Mouse (Mus musculus): ENCODE measurements around the gene 4930562C15Rik. TPM values are rescaled to one million over a fixed set of nuclear protein-coding genes. Genes with fewer than 3 reads are reported as not detected.

The 4930562C15Rik gene
- total RNA-seq, 1 experiment from 2014 or later, result not detected

DNA sequence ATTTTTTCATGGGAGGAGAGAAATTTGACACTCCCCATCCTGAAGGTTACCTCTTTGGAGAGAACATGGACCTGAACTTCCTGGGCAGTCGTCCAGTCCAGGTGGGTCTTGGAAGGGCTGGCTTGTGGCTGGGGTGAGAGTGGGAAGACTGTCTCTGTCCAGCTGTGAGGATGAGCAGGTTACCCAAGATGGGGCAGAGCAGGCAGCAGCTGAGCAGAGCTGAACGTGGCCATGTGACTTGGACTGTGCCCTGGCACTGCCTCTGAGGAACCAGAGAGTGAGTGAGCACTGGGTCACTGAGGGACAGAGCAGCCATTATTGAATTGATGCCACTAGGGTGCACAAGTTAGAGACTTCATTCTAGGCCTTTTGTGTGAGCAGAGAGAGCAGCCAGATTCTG, 72.2 kb downstream of the 4930562C15Rik start:
- no peak for ATAC-seq (replicated peaks; ENCODE audit: insufficient number of reproducible peaks, low FRiP score, low TSS enrichment, poor library complexity, severe bottlenecking)

DNA sequence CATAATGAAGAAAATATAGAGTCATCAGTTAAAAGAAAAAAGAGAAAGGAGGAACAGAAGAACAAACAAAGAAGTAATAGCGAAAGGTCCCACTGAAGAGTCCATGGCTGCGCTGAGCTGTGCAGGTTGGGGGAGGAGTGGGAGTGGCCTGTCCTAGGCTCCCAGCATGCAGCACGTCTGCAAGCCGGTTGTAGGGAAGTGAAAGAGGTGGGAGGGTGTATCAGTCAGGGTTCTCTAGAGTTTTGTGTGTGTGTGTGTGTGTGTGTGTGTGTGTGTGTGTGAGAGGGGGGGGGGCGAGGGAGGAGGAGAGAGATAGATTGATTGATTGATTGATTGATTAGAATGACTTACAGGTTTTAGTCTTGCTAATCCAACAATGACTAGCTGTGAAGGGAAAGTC, 72.8 kb downstream of the 4930562C15Rik start:
- peak; percentile 85 for ATAC-seq (replicated peaks; ENCODE audit: insufficient number of reproducible peaks, low FRiP score, low TSS enrichment, poor library complexity, severe bottlenecking)

DNA sequence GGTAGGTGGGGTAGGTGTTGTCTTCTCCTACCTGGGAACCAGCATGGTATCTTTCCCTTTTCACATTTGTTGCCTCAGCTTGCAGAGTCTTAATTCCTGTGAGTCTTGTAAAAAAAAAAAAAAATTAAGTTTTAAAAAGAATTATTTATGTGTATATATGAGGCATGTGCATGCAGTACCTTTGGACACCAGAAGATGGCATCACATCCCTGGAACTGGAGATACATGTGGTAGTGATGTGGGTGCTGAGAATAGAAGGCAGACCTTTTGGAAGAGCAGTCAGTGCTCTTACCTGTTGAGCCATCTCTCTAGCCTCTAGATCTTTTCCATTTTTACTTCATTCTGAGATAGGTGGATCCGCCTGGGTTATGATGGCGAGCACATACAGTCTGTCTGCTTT, 74.5 kb downstream of the 4930562C15Rik start:
- no peak for ATAC-seq (replicated peaks; ENCODE audit: insufficient number of reproducible peaks, low FRiP score, low TSS enrichment, poor library complexity, severe bottlenecking)

DNA sequence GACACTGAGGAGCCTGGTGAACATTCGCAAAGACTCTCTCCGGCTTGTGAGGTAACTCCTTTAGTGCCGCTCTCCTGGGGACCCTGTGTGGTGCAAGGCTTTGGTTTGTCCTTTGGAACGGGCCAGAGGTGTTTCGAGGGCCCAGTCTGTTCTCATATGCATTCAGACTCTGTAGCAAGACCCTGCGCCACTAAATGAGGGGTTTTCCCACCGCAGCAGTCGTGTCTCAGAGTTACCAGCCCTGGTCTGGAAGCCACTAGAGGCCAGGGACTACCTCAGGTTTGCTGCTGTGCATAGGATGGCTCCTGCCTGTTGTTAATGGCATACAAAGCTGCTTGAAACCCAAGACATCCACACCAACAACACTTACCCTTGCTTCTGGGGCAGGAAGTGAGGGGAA, 75.5 kb downstream of the 4930562C15Rik start:
- no peak for ATAC-seq (replicated peaks; ENCODE audit: insufficient number of reproducible peaks, low FRiP score, low TSS enrichment, poor library complexity, severe bottlenecking)

DNA sequence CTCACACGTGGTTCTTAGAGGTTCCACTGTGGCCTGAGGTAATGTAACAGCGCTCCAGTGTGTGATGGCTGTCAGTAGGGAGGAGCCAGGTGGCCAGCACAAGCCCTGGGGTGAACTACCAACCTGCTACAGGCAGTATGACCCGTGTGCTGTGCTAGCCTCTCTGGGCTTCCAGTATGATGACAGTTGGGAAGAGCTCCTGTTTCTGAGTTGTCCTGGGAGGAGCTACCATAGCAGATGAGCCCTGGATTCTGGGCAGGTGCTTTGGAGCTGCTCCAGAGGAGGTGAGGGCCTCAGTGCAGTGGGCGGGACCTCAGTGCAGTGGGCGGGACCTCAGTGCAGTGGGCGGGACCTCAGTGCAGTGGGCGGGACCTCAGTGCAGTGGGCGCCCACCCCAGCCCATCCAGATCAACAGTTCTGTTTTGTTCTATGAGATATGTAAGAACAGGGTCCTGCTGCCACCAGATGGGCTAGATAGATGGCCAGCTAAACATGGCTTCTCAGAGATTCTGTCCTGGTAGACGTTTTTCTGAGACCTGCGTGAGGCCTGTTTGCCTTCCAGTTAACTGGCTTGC, 76.9 kb downstream of the 4930562C15Rik start:
- ATAC-seq (replicated peaks; ENCODE audit: insufficient number of reproducible peaks, low FRiP score, low TSS enrichment, poor library complexity, severe bottlenecking), result no peak

DNA sequence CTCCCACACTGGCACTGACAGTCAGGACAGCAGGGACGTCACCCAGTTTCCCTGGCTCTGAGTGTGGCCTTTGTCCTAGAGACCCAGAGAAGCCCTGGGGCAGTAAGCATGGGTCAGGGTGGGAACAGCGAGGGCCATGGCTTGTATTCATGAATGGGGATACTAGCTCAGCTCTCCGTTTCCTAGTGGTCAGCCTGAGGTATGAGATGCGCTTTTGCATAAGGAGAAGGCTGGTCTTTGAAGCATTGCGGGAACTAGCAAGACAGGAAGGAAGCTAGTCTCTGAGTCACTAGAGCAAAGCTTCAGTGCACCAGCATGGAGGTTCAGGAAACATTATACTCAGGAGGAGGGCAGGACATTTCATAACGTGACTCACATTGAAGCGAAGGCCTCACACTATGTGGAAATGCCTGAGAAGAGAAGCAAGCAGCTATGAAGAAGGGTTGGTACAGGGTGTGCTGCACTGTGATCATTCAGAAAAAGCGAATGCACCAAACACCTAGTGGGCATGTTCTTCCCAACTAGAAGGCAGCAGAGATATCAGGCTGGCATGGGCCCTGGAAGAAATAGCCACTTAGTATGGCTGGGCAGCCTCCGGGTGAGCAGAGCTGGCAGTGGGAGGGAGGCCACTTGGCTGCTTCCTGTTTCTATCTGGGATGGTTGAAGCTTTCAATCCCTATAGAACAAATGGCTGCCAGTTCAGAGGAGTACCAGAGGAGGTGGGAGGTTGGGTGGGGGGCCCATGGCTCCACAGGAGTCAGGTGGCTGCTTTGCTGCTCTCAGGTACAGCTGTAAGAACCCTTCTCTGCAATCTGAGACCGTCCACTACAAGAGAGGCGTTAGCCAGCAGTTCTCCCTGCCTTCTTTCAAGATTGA, 77.9 kb downstream of the 4930562C15Rik start:
- peak; percentile 77 for ATAC-seq (replicated peaks; ENCODE audit: insufficient number of reproducible peaks, low FRiP score, low TSS enrichment, poor library complexity, severe bottlenecking)

DNA sequence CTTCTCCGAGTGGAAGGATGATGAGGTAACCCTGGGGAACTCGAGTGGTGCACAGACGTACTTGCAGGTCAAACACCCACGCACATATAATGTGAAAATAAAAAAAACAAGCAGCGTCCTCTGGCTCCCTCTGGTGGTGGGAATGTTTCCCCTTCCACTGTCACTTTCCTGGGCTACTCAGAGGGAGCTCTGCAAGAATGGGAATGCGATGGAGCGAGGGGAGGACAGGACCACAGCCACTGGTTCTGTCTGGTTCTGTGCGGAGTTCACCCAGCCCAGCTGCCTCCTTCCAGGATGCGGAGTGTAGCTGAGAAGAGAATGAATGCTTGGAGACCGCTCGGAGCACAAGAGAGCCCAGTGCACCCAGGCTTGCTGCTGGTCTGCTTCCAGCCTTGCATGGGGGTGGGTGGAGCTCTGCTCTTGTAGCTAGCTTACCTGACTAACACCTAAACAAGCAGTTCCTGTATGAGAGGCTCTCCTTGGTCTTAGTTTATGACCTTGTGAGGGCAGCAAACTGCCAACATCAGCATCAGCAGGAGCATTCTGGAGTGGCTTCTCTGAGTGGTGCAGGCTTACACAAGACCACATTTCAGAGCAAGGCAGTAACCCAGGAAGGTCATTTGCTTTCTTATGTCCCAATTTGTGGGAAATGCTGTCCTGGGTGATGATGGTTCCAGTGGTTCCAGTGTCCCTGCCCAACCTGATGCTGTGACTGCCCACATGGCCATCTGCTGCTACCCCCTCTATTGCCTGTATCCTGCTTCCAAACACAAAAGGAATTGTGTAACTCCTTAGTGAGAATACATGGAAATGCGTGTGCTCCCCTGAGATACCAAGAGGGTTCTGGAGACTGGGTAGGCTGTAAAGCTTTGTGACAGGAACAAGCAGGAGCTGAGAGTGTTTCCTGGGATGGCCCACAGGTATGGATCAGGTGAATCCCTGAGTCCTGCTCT, 78.8 kb downstream of the 4930562C15Rik start:
- ATAC-seq (replicated peaks; ENCODE audit: insufficient number of reproducible peaks, low FRiP score, low TSS enrichment, poor library complexity, severe bottlenecking), result peak; percentile 52

DNA sequence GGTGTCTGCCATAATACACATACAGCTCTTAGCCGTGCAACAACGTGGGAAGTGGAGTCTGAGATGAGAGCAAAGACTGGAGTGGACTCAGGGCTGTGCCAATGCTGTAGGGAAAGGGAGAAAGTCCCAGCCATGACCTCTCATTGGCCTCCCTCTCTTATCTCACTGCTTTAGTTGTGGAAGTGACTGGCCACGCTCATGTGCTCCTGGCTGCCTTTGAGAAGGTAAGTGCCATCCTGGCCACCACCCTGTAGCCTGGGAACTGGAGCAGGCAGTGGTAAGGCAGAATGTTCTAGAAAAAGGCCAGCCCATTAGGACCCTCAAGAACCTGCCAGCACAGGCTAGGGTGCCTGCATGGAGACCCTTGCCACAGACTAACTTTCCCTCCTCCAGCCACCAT, 80.7 kb downstream of the 4930562C15Rik start:
- ATAC-seq (replicated peaks; ENCODE audit: insufficient number of reproducible peaks, low FRiP score, low TSS enrichment, poor library complexity, severe bottlenecking), result no peak

DNA sequence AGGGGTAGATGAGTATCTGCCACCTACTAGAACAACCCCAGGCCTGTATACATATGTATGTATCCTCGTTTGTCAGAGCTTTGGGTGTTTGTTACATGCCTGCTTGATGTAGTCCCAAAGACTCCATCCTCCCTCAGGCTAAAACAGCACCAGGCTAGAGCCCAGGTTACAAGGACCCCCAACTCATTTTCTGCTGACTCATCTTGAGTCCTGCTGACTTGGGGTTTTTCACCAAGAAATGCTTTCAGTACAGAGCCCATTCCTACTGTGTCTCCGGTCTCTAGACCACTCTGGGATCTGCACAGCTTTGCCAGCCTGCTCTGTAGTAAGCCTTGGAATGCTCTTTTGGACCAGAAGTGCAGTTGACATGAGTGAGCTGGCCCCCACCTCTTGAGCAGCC, 81.4 kb downstream of the 4930562C15Rik start:
- no peak for ATAC-seq (replicated peaks; ENCODE audit: insufficient number of reproducible peaks, low FRiP score, low TSS enrichment, poor library complexity, severe bottlenecking)

Other genes starting within 250 kb of the 4930562C15Rik start
- 0.19 to 0.76 TPM (median 0.64 TPM) in 3 replicates for gene Glis2, start 240.7 kb upstream of the 4930562C15Rik start, total RNA-seq (2017)
- gene Pam16, start 210.4 kb upstream of the 4930562C15Rik start, total RNA-seq (2017), result 5.1 to 18.7 TPM (median 14.8 TPM) in 3 replicates
- 0.19 to 0.43 TPM (median 0.39 TPM) in 3 replicates for gene Vasn, start 195.5 kb upstream of the 4930562C15Rik start, total RNA-seq (2017)
- gene Dnaja3, start 195.4 kb upstream of the 4930562C15Rik start, total RNA-seq (2017), result 25.9 to 34.1 TPM (median 26.3 TPM) in 3 replicates
- gene Coro7, start 155.6 kb upstream of the 4930562C15Rik start, total RNA-seq (2017), result 28.4 to 62.6 TPM (median 29.8 TPM) in 3 replicates
- 3.7 to 12.2 TPM (median 6.1 TPM) in 3 replicates for gene Nmral1, start 116.1 kb upstream of the 4930562C15Rik start, total RNA-seq (2017)
- gene Hmox2, start 109.1 kb upstream of the 4930562C15Rik start, total RNA-seq (2017), result 80.8 to 103 TPM (median 93.4 TPM) in 3 replicates
- gene Cdip1, start 45.1 kb upstream of the 4930562C15Rik start, total RNA-seq (2017), result 14.5 to 29.4 TPM (median 16.6 TPM) in 3 replicates
- 11.3 to 32.6 TPM (median 13.8 TPM) in 3 replicates for gene Ubald1, start 44.9 kb downstream of the 4930562C15Rik start, total RNA-seq (2017)
- 29.3 to 42.2 TPM (median 41.6 TPM) in 3 replicates for gene Mgrn1, start 50.8 kb downstream of the 4930562C15Rik start, total RNA-seq (2017)
- 12.0 to 18.7 TPM (median 17.1 TPM) in 3 replicates for gene Nudt16l1, start 103.3 kb downstream of the 4930562C15Rik start, total RNA-seq (2017)
- gene Anks3, start 128.8 kb downstream of the 4930562C15Rik start, total RNA-seq (2017), result 54.3 to 76.7 TPM (median 64.0 TPM) in 3 replicates
- gene Sept12, start 162.4 kb downstream of the 4930562C15Rik start, total RNA-seq (2017), result not detected in 3 replicates
- gene Smim22, start 171.9 kb downstream of the 4930562C15Rik start, total RNA-seq (2017), result not detected in 3 replicates
- gene Rogdi, start 178.1 kb downstream of the 4930562C15Rik start, total RNA-seq (2017), result 16.4 to 45.3 TPM (median 35.2 TPM) in 3 replicates
- 129 to 168 TPM (median 139 TPM) in 3 replicates for gene Glyr1, start 214.4 kb downstream of the 4930562C15Rik start, total RNA-seq (2017)
- gene Ubn1, start 214.6 kb downstream of the 4930562C15Rik start, total RNA-seq (2017), result 55.2 to 74.4 TPM (median 61.2 TPM) in 3 replicates

Measured in monocyte, adult 5-6 weeks (primary cell).